Mouse (Mus musculus) limb, embryonic 11.5 days (tissue): Measurements from ENCODE around the gene Zfp446. TPM values are rescaled to one million over a fixed set of nuclear protein-coding genes. Genes with fewer than 3 reads are reported as not detected.

ENCODE experiments used
- ATAC-seq: fragments of 200-750 bp; cut with Nextera tagmentation; 2 replicates; pipeline ENCODE4 v1.8.0; 2017; ENCODE audit warnings: low read depth; ENCODE audit not compliant: insufficient number of reproducible peaks, low FRiP score, low TSS enrichment
- DNase-seq: peaks from one replicate; pipeline ENCODE4 v3.0.0-alpha.2; 2015; ENCODE audit warnings: low spot score
- H3K27ac ChIP-seq: fragments of 300-500 bp; sonication (generic); replicated peaks from 2 replicates; pipeline ENCODE4 v1.5.1; 2014; ENCODE audit warnings: low read depth, mild to moderate bottlenecking, low read length
- H3K27me3 ChIP-seq: fragments of 300-500 bp; sonication (generic); 2 replicates; pipeline ENCODE4 v1.6.1; 2014; ENCODE audit warnings: mild to moderate bottlenecking, low read length, mixed read lengths; ENCODE audit not compliant: control insufficient read depth, insufficient read depth
- H3K36me3 ChIP-seq: fragments of 300-500 bp; sonication (generic); 2 replicates; pipeline ENCODE4 v1.6.1; 2014; ENCODE audit warnings: mild to moderate bottlenecking, low read length, moderate library complexity, mixed read lengths; ENCODE audit not compliant: control insufficient read depth, insufficient read depth
- H3K4me1 ChIP-seq: fragments of 300-500 bp; sonication (generic); 2 replicates; pipeline ENCODE4 v1.6.1; 2014; ENCODE audit warnings: low read length, mixed read lengths; ENCODE audit not compliant: control insufficient read depth, insufficient read depth
- H3K4me2 ChIP-seq: fragments of 300-500 bp; sonication (generic); 2 replicates; pipeline ENCODE4 v1.6.1; 2014; ENCODE audit warnings: low read depth, mild to moderate bottlenecking, moderate library complexity; ENCODE audit not compliant: severe bottlenecking
- H3K4me3 ChIP-seq: fragments of 300-500 bp; sonication (generic); 2 replicates; pipeline ENCODE4 v1.5.1; 2014; ENCODE audit warnings: low read depth, low read length
- H3K9ac ChIP-seq: fragments of 300-500 bp; sonication (generic); 2 replicates; pipeline ENCODE4 v1.6.1; 2014; ENCODE audit warnings: mild to moderate bottlenecking, low read length
- H3K9me3 ChIP-seq: fragments of 300-500 bp; sonication (generic); 2 replicates; pipeline ENCODE4 v1.6.1; 2016; ENCODE audit warnings: low read length; ENCODE audit not compliant: control insufficient read depth
- WGBS: fragments of 180-500 bp; shearing (Covaris S2); extraction: QIAGEN DNeasy Blood & Tissue Kit; methylation state at CpG from one replicate; pipeline ENCODE4 v1.1.7; 2014; 5-methylcytosine and 5-hydroxymethylcytosine counted together
- polyA plus RNA-seq: library from polyadenylated mRNA; unstranded; fragments of >200 nt; fragmentation: Nextera tagmentation; extraction: Ambion mirVana; gene quantifications from 2 replicates; pipeline ENCODE4 v1.2.1, GENCODE M21; 2014

Zfp446 gene
- polyA plus RNA-seq, 1 experiment from 2014 or later, result 7.5 TPM

GRCm38 (mm10) chr7:13007341-13008092 is 29.9 kb downstream of the Zfp446 start:
- Histone ChIP-seq H3K27ac (no peak overlapping the region), H3K9ac (peak overlapping the region; percentile 17), H3K36me3 (peaks cover 5% of the 10 kb centered on the region), H3K4me3 (no peak overlapping the region), H3K9me3 (no peaks in the 10 kb centered on the region), H3K4me1 (peaks cover 9% of the 10 kb centered on the region; the same call in 1 of the 2 replicates), H3K4me2 (peak overlapping the region; percentile 22; the same call in 1 of the 2 replicates), H3K27me3 (peaks cover 6% of the 10 kb centered on the region)
- DNase-seq (no peak), ATAC-seq (no peak)
- 31% methylated on average over 57 of the region's 57 CpGs for WGBS

GRCm38 (mm10) chr7:13009143-13010004 is 31.7 kb downstream of the Zfp446 start:
- Histone ChIP-seq H3K4me3 (peak overlapping the region; percentile 61), H3K4me1 (peaks cover 9% of the 10 kb centered on the region; the same call in 1 of the 2 replicates), H3K27me3 (peaks cover 6% of the 10 kb centered on the region), H3K9ac (peak overlapping the region; percentile 81), H3K4me2 (peak overlapping the region; percentile 69), H3K36me3 (peaks cover 5% of the 10 kb centered on the region; the same call in 1 of the 2 replicates), H3K9me3 (no peaks in the 10 kb centered on the region), H3K27ac (peak overlapping the region; percentile 95)
- ATAC-seq, result peak; percentile 87
- under 1% methylated on average over 42 of the region's 42 CpGs for WGBS
- DNase-seq, result peak; percentile 97

GRCm38 (mm10) chr7:13010005-13010908 is 32.6 kb downstream of the Zfp446 start, which contains the start of gene Zbtb45:
Gene Zbtb45 (minus strand): TSS chr7:13010034.
- peak; percentile 42 for DNase-seq
- H3K9ac ChIP-seq, result peak within 1 kb of the TSS; percentile 81
- H3K4me1 ChIP-seq, result peaks cover 9% of the 10 kb centered on the region; the same call in 1 of the 2 replicates
- H3K9me3 ChIP-seq, result no peaks in the 10 kb centered on the region
- peaks cover 5% of the 10 kb centered on the region; the same call in 1 of the 2 replicates for H3K36me3 ChIP-seq
- H3K4me3 ChIP-seq, result peak within 1 kb of the TSS; percentile 61
- peak within 1 kb of the TSS; percentile 95 for H3K27ac ChIP-seq
- WGBS, result 18% methylated on average over 26 of the region's 26 CpGs
- no peak; the same call in 1 of the 2 replicates for ATAC-seq
- H3K27me3 ChIP-seq, result peaks cover 6% of the 10 kb centered on the region
- H3K4me2 ChIP-seq, result peak within 1 kb of the TSS; percentile 69

GRCm38 (mm10) chr7:13013671-13014070 is 36.0 kb downstream of the Zfp446 start:
- DNase-seq (no peak), ATAC-seq (no peak)
- Histone ChIP-seq H3K27ac (no peak overlapping the region), H3K9ac (no peak overlapping the region), H3K4me1 (peaks cover 3% of the 10 kb centered on the region; the same call in 1 of the 2 replicates), H3K9me3 (no peaks in the 10 kb centered on the region), H3K4me3 (no peak overlapping the region), H3K36me3 (no peaks in the 10 kb centered on the region), H3K27me3 (no peaks in the 10 kb centered on the region), H3K4me2 (no peak overlapping the region)
- 71% methylated on average over 4 of the region's 4 CpGs for WGBS

GRCm38 (mm10) chr7:13014275-13014839 is 36.7 kb downstream of the Zfp446 start:
- DNase-seq, result peak; percentile 16
- H3K27ac ChIP-seq, result no peak overlapping the region

GRCm38 (mm10) chr7:13015217-13015616 is 37.6 kb downstream of the Zfp446 start:
- peaks cover 3% of the 10 kb centered on the region; the same call in 1 of the 2 replicates for H3K4me1 ChIP-seq
- DNase-seq (no peak), ATAC-seq (no peak)
- no peak overlapping the region for H3K4me3 ChIP-seq
- no peaks in the 10 kb centered on the region for H3K9me3 ChIP-seq
- 86% methylated on average over 1 of the region's 1 CpGs for WGBS
- no peak overlapping the region for H3K9ac ChIP-seq
- no peaks in the 10 kb centered on the region for H3K36me3 ChIP-seq
- no peak overlapping the region for H3K4me2 ChIP-seq
- no peaks in the 10 kb centered on the region for H3K27me3 ChIP-seq
- H3K27ac ChIP-seq, result no peak overlapping the region

More at GRCm38 (mm10) chr7:13014275-13014839, 36.7 kb downstream of the Zfp446 start:
- H3K27me3 ChIP-seq, result no peaks in the 10 kb centered on the region
- H3K9me3 ChIP-seq, result no peaks in the 10 kb centered on the region
- H3K36me3 ChIP-seq, result no peaks in the 10 kb centered on the region
- H3K4me3 ChIP-seq, result no peak overlapping the region
- no peak overlapping the region for H3K9ac ChIP-seq
- no peak overlapping the region for H3K4me2 ChIP-seq
- 37% methylated on average over 6 of the region's 6 CpGs for WGBS
- peaks cover 3% of the 10 kb centered on the region; the same call in 1 of the 2 replicates for H3K4me1 ChIP-seq
- no peak for ATAC-seq

- peak overlapping the region; percentile 99 for H3K4me2 ChIP-seq
- peak overlapping the region; percentile 94 for H3K4me3 ChIP-seq
- H3K27ac ChIP-seq, result peak overlapping the region; percentile 100
- H3K4me1 ChIP-seq, result peaks cover 13% of the 10 kb centered on the region; the same call in 1 of the 2 replicates
- no peaks in the 10 kb centered on the region for H3K9me3 ChIP-seq
- no peaks in the 10 kb centered on the region for H3K27me3 ChIP-seq
- peaks cover 20% of the 10 kb centered on the region for H3K36me3 ChIP-seq
- 3% methylated on average over 31 of the region's 31 CpGs for WGBS
- ATAC-seq (peak; percentile 80), DNase-seq (peak; percentile 95)
- peak overlapping the region; percentile 73 for H3K9ac ChIP-seq
Measured at GRCm38 (mm10) chr7:13022773-13023535, 45.3 kb downstream of the Zfp446 start.
